In genomic region chr16:33154992-33155391, GRCm38 (mm10) we compare ENCODE assay signal across 8 mouse cellular contexts. TPM values are rescaled to one million over a fixed set of nuclear protein-coding genes. Genes with fewer than 3 reads are reported as not detected.
A peak's percentile ranks its signal among the peaks of the same experiment; 100 is the strongest.
DNase-seq lines count a peak whose midpoint lies in the region; ATAC-seq lines count a peak whose summit lies in the region.

No protein-coding gene starts in this region.

- no peak overlapping the region for H3K4me3 ChIP-seq in heart, embryonic 11.5 days (ENCODE audit: low read depth, low read length)
- no peak overlapping the region for H3K4me3 ChIP-seq in neural tube, embryonic 15.5 days (replicated peaks)

- H3K27ac ChIP-seq in heart, embryonic 11.5 days (ENCODE audit: low read depth, low read length): no peak overlapping the region
- H3K27ac ChIP-seq in neural tube, embryonic 15.5 days (replicated peaks): no peak overlapping the region

- no peaks in the 10 kb centered on the region for H3K27me3 ChIP-seq in heart, embryonic 11.5 days (ENCODE audit: control insufficient read depth, insufficient read depth, low read length)
- H3K27me3 ChIP-seq in neural tube, embryonic 15.5 days (replicated peaks): no peaks in the 10 kb centered on the region

- H3K36me3 ChIP-seq in heart, embryonic 11.5 days (ENCODE audit: control insufficient read depth, insufficient read depth, low read length): no peaks in the 10 kb centered on the region
- H3K36me3 ChIP-seq in neural tube, embryonic 15.5 days: no peaks in the 10 kb centered on the region

- no peaks in the 10 kb centered on the region for H3K4me1 ChIP-seq in heart, embryonic 11.5 days (ENCODE audit: control insufficient read depth, insufficient read depth, low read length)
- H3K4me1 ChIP-seq in neural tube, embryonic 15.5 days: no peaks in the 10 kb centered on the region

- no peak for ATAC-seq in heart, embryonic 11.5 days (replicated peaks; ENCODE audit: insufficient number of reproducible peaks, low FRiP score, low TSS enrichment)
- ATAC-seq in neural tube, embryonic 15.5 days (ENCODE audit: low FRiP score): no peak
- no peak for ATAC-seq in activated CD4-positive, CD25-positive, alpha-beta regulatory T cell, adult 4 months

- no peaks in the 10 kb centered on the region for H3K9me3 ChIP-seq in heart, embryonic 11.5 days (replicated peaks; ENCODE audit: control insufficient read depth, low read length)
- no peaks in the 10 kb centered on the region for H3K9me3 ChIP-seq in neural tube, embryonic 15.5 days (replicated peaks)

- no peak overlapping the region for H3K9ac ChIP-seq in heart, embryonic 11.5 days (ENCODE audit: low read depth, low read length)
- no peak overlapping the region for H3K9ac ChIP-seq in neural tube, embryonic 15.5 days (replicated peaks)

- 53% methylated on average over 4 of the region's 4 CpGs for WGBS in heart, embryonic 11.5 days (ENCODE audit: insufficient replicate concordance)
- 55% methylated on average over 4 of the region's 4 CpGs for WGBS in neural tube, embryonic 15.5 days

- intact Hi-C loops in gastrocnemius, postnatal 14 days (cut with DNase I; ENCODE audit: low total_unique reads): loop anchor here (5.0 to 10.0 kb wide), 2 partner anchors 128 to 350 kb away; no protein-coding TSS in a partner anchor

- H3K4me2 ChIP-seq in heart, embryonic 11.5 days: no peak overlapping the region
- H3K4me2 ChIP-seq in neural tube, embryonic 15.5 days: no peak overlapping the region

- DNase-seq in heart, adult 8-10 months (ENCODE audit: low spot score): peak; percentile 22
- peak; percentile 21 for DNase-seq in neural tube, embryonic 10.5 days (ENCODE audit: extremely low spot score, low spot score)
- peak; percentile 66 to 75 for DNase-seq in cerebellum, postnatal 10 days
- DNase-seq in lung, postnatal 36 days: peak; percentile 76
- DNase-seq in gastrocnemius, postnatal 14 days: no peak

RNA-seq across cellular contexts. Expression of gene Osbpl11, which starts 29.9 kb away (rescaled TPM):
- total RNA-seq in heart, adult 8-10 months (2022): 10 to 100 TPM; 16.1 to 21.6 (median 17.0) TPM
- 15.1 and 17.2 TPM in 2 replicates for polyA plus RNA-seq in heart, embryonic 11.5 days (2014; fragmentation: Nextera tagmentation; extraction: Ambion mirVana)
- 15.7 and 16.2 TPM in 2 replicates for polyA plus RNA-seq in neural tube, embryonic 15.5 days (2015; fragmentation: Nextera tagmentation; extraction: Ambion mirVana)
- polyA plus RNA-seq in activated CD4-positive, CD25-positive, alpha-beta regulatory T cell, adult 4 months (2017; shearing (Covaris generic)): 1 to 10 TPM; 5.7 to 7.5 TPM
- total RNA-seq in gastrocnemius, postnatal 14 days (2021): 10 to 100 TPM; 11.7 to 15.8 TPM
